Mouse (Mus musculus) forebrain, postnatal 0 days (tissue): ENCODE data around the gene Shq1. TPM values are rescaled to one million over a fixed set of nuclear protein-coding genes. Genes with fewer than 3 reads are reported as not detected.

Experiments
- ATAC-seq: fragments of 200-750 bp; cut with Nextera tagmentation; 2 replicates; pipeline ENCODE4 v1.8.0; 2017; ENCODE audit warnings: mild to moderate bottlenecking, moderate library complexity
- DNase-seq: peaks from one replicate; pipeline ENCODE4 v3.0.0-alpha.2; 2015
- H3K27ac ChIP-seq: fragments of 300-500 bp; sonication (generic); 2 replicates; pipeline ENCODE4 v1.5.1; 2014; ENCODE audit warnings: low read depth, mild to moderate bottlenecking, antibody characterized with exemption, low read length, moderate library complexity, mixed read lengths
- H3K27me3 ChIP-seq: fragments of 300-500 bp; sonication (generic); 2 replicates; pipeline ENCODE4 v1.6.1; 2014; ENCODE audit warnings: mild to moderate bottlenecking, low read length, mixed read lengths; ENCODE audit not compliant: insufficient read depth
- H3K36me3 ChIP-seq: fragments of 300-500 bp; sonication (generic); 2 replicates; pipeline ENCODE4 v1.6.1; 2014; ENCODE audit warnings: mild to moderate bottlenecking, moderate library complexity; ENCODE audit not compliant: insufficient read depth
- H3K4me1 ChIP-seq: fragments of 300-500 bp; sonication (generic); 2 replicates; pipeline ENCODE4 v1.6.1; 2014; ENCODE audit warnings: antibody characterized with exemption; ENCODE audit not compliant: insufficient read depth
- H3K4me2 ChIP-seq: fragments of 300-500 bp; sonication (generic); 2 replicates; pipeline ENCODE4 v1.6.1; 2014; ENCODE audit warnings: low read depth, mild to moderate bottlenecking, moderate library complexity
- H3K4me3 ChIP-seq: fragments of 300-500 bp; sonication (generic); 2 replicates; pipeline ENCODE4 v1.5.1; 2014; ENCODE audit warnings: low read depth, low read length, mixed read lengths
- H3K9ac ChIP-seq: fragments of 300-500 bp; sonication (generic); 2 replicates; pipeline ENCODE4 v1.6.1; 2014; ENCODE audit warnings: mild to moderate bottlenecking
- H3K9me3 ChIP-seq: fragments of 300-500 bp; sonication (generic); 2 replicates; pipeline ENCODE4 v1.6.1; 2016; ENCODE audit warnings: low read length
- CTCF ChIP-seq: sonication (generic); IDR thresholded peaks from 2 replicates; pipeline ENCODE4 v1.5.1; 2016; ENCODE audit warnings: antibody characterized with exemption, control low read depth, low read depth
- WGBS: fragments of 180-500 bp; shearing (Covaris S2); extraction: QIAGEN DNeasy Blood & Tissue Kit; methylation state at CpG from one replicate; pipeline ENCODE4 v1.1.7; 2014; 5-methylcytosine and 5-hydroxymethylcytosine counted together
- polyA plus RNA-seq: library from polyadenylated mRNA; unstranded; fragments of >200 nt; fragmentation: Nextera tagmentation; extraction: Ambion mirVana; gene quantifications from 2 replicates; pipeline ENCODE4 v1.2.1, GENCODE M21; 2015
- total RNA-seq: library from RNA; depleted of rRNA; stranded (reverse); fragments of >200 nt; gene quantifications from 2 replicates; pipeline ENCODE4 v1.2.3, GENCODE M21; 2014

Gene Shq1
- total and polyA plus RNA-seq, 2 experiments from 2014 or later: 4.6 to 5.2 TPM

- Histone ChIP-seq H3K36me3 (no peaks in the 10 kb centered on the region), H3K9me3 (no peaks in the 10 kb centered on the region), H3K27ac (peak overlapping the region; percentile 84), H3K9ac (peak overlapping the region; percentile 86), H3K4me1 (peaks cover 14% of the 10 kb centered on the region; the same call in 1 of the 2 replicates), H3K27me3 (no peaks in the 10 kb centered on the region), H3K4me3 (peak overlapping the region; percentile 50), H3K4me2 (peak overlapping the region; percentile 100)
- TF ChIP-seq CTCF: peak; percentile 79
- peak; percentile 93 for DNase-seq
- WGBS: 10% methylated on average over 38 of the region's 38 CpGs
- ATAC-seq: peak; percentile 93
These were observed 107.2 kb downstream of the Shq1 start for GRCm38 (mm10) chr6:100563552-100564341.

GRCm38 (mm10) chr6:100562719-100563551 is 108.0 kb downstream of the Shq1 start:
- DNase-seq: peak; percentile 77
- Histone ChIP-seq H3K9ac (peak overlapping the region; percentile 86), H3K4me3 (peak overlapping the region; percentile 50), H3K36me3 (no peaks in the 10 kb centered on the region), H3K27ac (peak overlapping the region; percentile 84), H3K4me1 (peaks cover 14% of the 10 kb centered on the region; the same call in 1 of the 2 replicates), H3K4me2 (peak overlapping the region; percentile 100), H3K27me3 (no peaks in the 10 kb centered on the region), H3K9me3 (no peaks in the 10 kb centered on the region)
- ATAC-seq: peak; percentile 58
- TF ChIP-seq CTCF: no peak
- WGBS: under 1% methylated on average over 50 of the region's 51 CpGs

GRCm38 (mm10) chr6:100558057-100558456 is 112.9 kb downstream of the Shq1 start:
- DNase-seq: peak; percentile 48
- no peaks in the 10 kb centered on the region for H3K27me3 ChIP-seq

GRCm38 (mm10) chr6:100542154-100542997 is 128.6 kb downstream of the Shq1 start:
- TF ChIP-seq CTCF: no peak
- H3K4me2 ChIP-seq: no peak overlapping the region
- 48% methylated on average over 15 of the region's 15 CpGs for whole genome bisulfite sequencing
- DNase-seq (no peak), ATAC-seq (peak; percentile 53)
- no peak overlapping the region for H3K9ac ChIP-seq
- H3K36me3 ChIP-seq: no peaks in the 10 kb centered on the region
- H3K27me3 ChIP-seq: no peaks in the 10 kb centered on the region
- no peak overlapping the region for H3K27ac ChIP-seq
- no peaks in the 10 kb centered on the region for H3K4me1 ChIP-seq
- H3K4me3 ChIP-seq: no peak overlapping the region
- H3K9me3 ChIP-seq: no peaks in the 10 kb centered on the region

More at GRCm38 (mm10) chr6:100558057-100558456, 112.9 kb downstream of the Shq1 start:
- Histone ChIP-seq H3K4me3 (no peak overlapping the region), H3K9ac (no peak overlapping the region), H3K9me3 (no peaks in the 10 kb centered on the region), H3K36me3 (no peaks in the 10 kb centered on the region), H3K4me2 (no peak overlapping the region), H3K27ac (no peak overlapping the region), H3K4me1 (0 out of 2 replicates have a peak, but pooled peaks cover 7% of the 10 kb centered on the region)
- peak; percentile 44 for ATAC-seq
- TF ChIP-seq CTCF: no peak
- WGBS: 46% methylated on average over 8 of the region's 8 CpGs

GRCm38 (mm10) chr6:100539698-100540097 is 131.3 kb downstream of the Shq1 start:
- no peak for ATAC-seq

GRCm38 (mm10) chr6:100538570-100538969 is 132.4 kb downstream of the Shq1 start:
- ATAC-seq: no peak
- WGBS: 54% methylated on average over 7 of the region's 7 CpGs
- no peaks in the 10 kb centered on the region for H3K9me3 ChIP-seq
- H3K36me3 ChIP-seq: no peaks in the 10 kb centered on the region
- H3K4me1 ChIP-seq: no peaks in the 10 kb centered on the region
- no peak overlapping the region for H3K4me2 ChIP-seq
- H3K9ac ChIP-seq: no peak overlapping the region
- no peak overlapping the region for H3K4me3 ChIP-seq
- no peak for TF ChIP-seq CTCF
- no peaks in the 10 kb centered on the region for H3K27me3 ChIP-seq
- no peak for DNase-seq
- H3K27ac ChIP-seq: no peak overlapping the region

More at GRCm38 (mm10) chr6:100539698-100540097, 131.3 kb downstream of the Shq1 start:
- Histone ChIP-seq H3K36me3 (no peaks in the 10 kb centered on the region), H3K9ac (no peak overlapping the region), H3K27ac (no peak overlapping the region), H3K27me3 (no peaks in the 10 kb centered on the region), H3K4me2 (no peak overlapping the region), H3K9me3 (no peaks in the 10 kb centered on the region), H3K4me3 (no peak overlapping the region), H3K4me1 (no peaks in the 10 kb centered on the region)
- TF ChIP-seq CTCF: peak; percentile 50
- WGBS: 50% methylated on average over 4 of the region's 4 CpGs
- DNase-seq: no peak
